ENCODE assay signal across 12 mouse cellular contexts in genomic region chr2:147180649-147181303, GRCm38 (mm10). TPM values are rescaled to one million over a fixed set of nuclear protein-coding genes. Genes with fewer than 3 reads are reported as not detected.
DNase-seq lines count a peak whose midpoint lies in the region; ATAC-seq and TF ChIP-seq lines count a peak whose summit lies in the region.
"Had no signal": no experiment of that assay in that cellular context is flagged by ENCODE, and none has a peak within 500 bp of the region (broad histone marks: within the 10 kb centered on the region; RNA-seq: fewer than 3 reads in every experiment).

No protein-coding gene starts in this region.

- H3K4me2 ChIP-seq in stomach, embryonic 15.5 days: peak overlapping the region; percentile 5; the same call in 1 of the 2 replicates
- H3K4me2 ChIP-seq in stomach, postnatal 0 days (replicated peaks; ENCODE audit: low read depth): no peak overlapping the region
- no peak overlapping the region for H3K4me2 ChIP-seq in forebrain, embryonic 16.5 days (ENCODE audit: low read length)
- H3K4me2 ChIP-seq: heart, embryonic 15.5 days had no signal

- no peak for DNase-seq in stomach, postnatal 0 days (ENCODE audit: low spot score)
- DNase-seq in limb, embryonic 10.5 days (ENCODE audit: low spot score): peak; percentile 47
- DNase-seq in telencephalon, adult 2 months (ENCODE audit: low read depth, low spot score): peak; percentile 80
- DNase-seq in adrenal gland, adult 8-10 months: no peak
- DNase-seq in c-Kit-positive CD71-positive TER-119-positive erythroid progenitor cells, embryonic 14.5 days (ENCODE audit: low spot score): no peak
- no peak for DNase-seq in liver
- DNase-seq: lung, adult 18-20 months had no signal

- TF ChIP-seq EP300 in stomach, postnatal 0 days (optimal IDR thresholded peaks at IDR 0.05): no peak

- no peaks in the 10 kb centered on the region for H3K9me3 ChIP-seq in stomach, embryonic 15.5 days
- H3K9me3 ChIP-seq in stomach, postnatal 0 days (ENCODE audit: control insufficient read depth, low read length): no peaks in the 10 kb centered on the region
- H3K9me3 ChIP-seq in forebrain, embryonic 16.5 days (ENCODE audit: control insufficient read depth, low read length): no peaks in the 10 kb centered on the region
- H3K9me3 ChIP-seq in limb, embryonic 10.5 days (replicated peaks): no peaks in the 10 kb centered on the region
- H3K9me3 ChIP-seq: heart, embryonic 15.5 days had no signal

- ATAC-seq in stomach, embryonic 15.5 days (ENCODE audit: insufficient read depth, low FRiP score, low read depth): no peak
- ATAC-seq in stomach, postnatal 0 days (ENCODE audit: low FRiP score, low TSS enrichment): no peak
- ATAC-seq in forebrain, embryonic 16.5 days: peak; percentile 4; the same call in 1 of the 2 replicates

- peaks cover 69% of the 10 kb centered on the region for H3K27me3 ChIP-seq in stomach, embryonic 15.5 days (replicated peaks)
- H3K27me3 ChIP-seq in stomach, postnatal 0 days (ENCODE audit: control insufficient read depth, insufficient read depth, low read length): peaks cover 25% of the 10 kb centered on the region
- H3K27me3 ChIP-seq in forebrain, embryonic 16.5 days (replicated peaks; ENCODE audit: control insufficient read depth, insufficient read depth, low read length): peaks cover 74% of the 10 kb centered on the region
- peaks cover 97% of the 10 kb centered on the region for H3K27me3 ChIP-seq in limb, embryonic 10.5 days (ENCODE audit: low read depth, poor library complexity, severe bottlenecking)

- no peaks in the 10 kb centered on the region for H3K36me3 ChIP-seq in stomach, embryonic 15.5 days
- no peaks in the 10 kb centered on the region for H3K36me3 ChIP-seq in stomach, postnatal 0 days (ENCODE audit: control insufficient read depth, insufficient read depth, low read length)
- no peaks in the 10 kb centered on the region for H3K36me3 ChIP-seq in forebrain, embryonic 16.5 days (ENCODE audit: control insufficient read depth, insufficient read depth)
- no peaks in the 10 kb centered on the region for H3K36me3 ChIP-seq in limb, embryonic 10.5 days
- H3K36me3 ChIP-seq: heart, embryonic 15.5 days had no signal

- H3K4me3 ChIP-seq in stomach, embryonic 15.5 days (replicated peaks): no peak overlapping the region
- H3K4me3 ChIP-seq in stomach, postnatal 0 days (ENCODE audit: low read depth, low read length): no peak overlapping the region
- no peak overlapping the region for H3K4me3 ChIP-seq in forebrain, embryonic 16.5 days (replicated peaks; ENCODE audit: low read length)
- no peak overlapping the region for H3K4me3 ChIP-seq in limb, embryonic 10.5 days
- H3K4me3 ChIP-seq: heart, embryonic 15.5 days; myocyte had no signal

- peaks cover 24% of the 10 kb centered on the region; the same call in 1 of the 2 replicates for H3K4me1 ChIP-seq in stomach, embryonic 15.5 days
- no peaks in the 10 kb centered on the region for H3K4me1 ChIP-seq in stomach, postnatal 0 days (replicated peaks; ENCODE audit: control insufficient read depth, insufficient read depth)
- H3K4me1 ChIP-seq in forebrain, embryonic 16.5 days (replicated peaks; ENCODE audit: control insufficient read depth, insufficient read depth, low read length): peaks cover 24% of the 10 kb centered on the region
- peaks cover 27% of the 10 kb centered on the region for H3K4me1 ChIP-seq in limb, embryonic 10.5 days

- WGBS in stomach, embryonic 15.5 days: 7% methylated on average over 31 of the region's 32 CpGs
- WGBS in stomach, postnatal 0 days: 14% methylated on average over 32 of the region's 32 CpGs
- 2% methylated on average over 32 of the region's 32 CpGs for WGBS in forebrain, embryonic 16.5 days
- WGBS in limb, embryonic 10.5 days: 1% methylated on average over 32 of the region's 32 CpGs

- no peak overlapping the region for H3K27ac ChIP-seq in stomach, embryonic 15.5 days
- H3K27ac ChIP-seq in stomach, postnatal 0 days (replicated peaks): no peak overlapping the region
- no peak overlapping the region for H3K27ac ChIP-seq in forebrain, embryonic 16.5 days (ENCODE audit: low read length)
- H3K27ac ChIP-seq in limb, embryonic 10.5 days: no peak overlapping the region
- H3K27ac ChIP-seq: heart, embryonic 15.5 days had no signal

- H3K9ac ChIP-seq in stomach, embryonic 15.5 days: no peak overlapping the region
- no peak overlapping the region for H3K9ac ChIP-seq in stomach, postnatal 0 days (ENCODE audit: low read length)
- H3K9ac ChIP-seq in forebrain, embryonic 16.5 days (replicated peaks; ENCODE audit: low read depth, low read length): no peak overlapping the region
- H3K9ac ChIP-seq: heart, embryonic 15.5 days had no signal

- no peak for TF ChIP-seq CTCF in stomach, postnatal 0 days (IDR thresholded peaks at IDR 0.05; ENCODE audit: low read depth)

RNA-seq across cellular contexts. Expression of gene Nkx2-2, which starts 13.3 kb away (rescaled TPM):
- 3.5 and 6.0 TPM in 2 replicates for polyA plus RNA-seq in stomach, embryonic 15.5 days (2015; fragmentation: Nextera tagmentation; extraction: Ambion mirVana)
- polyA plus RNA-seq in stomach, postnatal 0 days (2015; fragmentation: Nextera tagmentation; extraction: Ambion mirVana): 0.47 and 0.64 TPM in 2 replicates
- polyA plus RNA-seq in forebrain, embryonic 16.5 days (2015; fragmentation: Nextera tagmentation; extraction: Ambion mirVana): 1.2 and 1.4 TPM in 2 replicates
- polyA plus RNA-seq in limb, embryonic 10.5 days (2016; fragmentation: Nextera tagmentation; extraction: Ambion mirVana): not detected in 2 replicates
- not detected for total RNA-seq in adrenal gland, adult 8-10 months (2022)
- total RNA-seq: MEL had no signal
- polyA plus RNA-seq: heart, embryonic 15.5 days; myocyte had no signal

Comparison
In these comparisons a context has a peak if more than half of its experiments do, and no peak if none do; other contexts are left out.
1. DNase-seq: peak in limb, embryonic 10.5 days (single experiment) and telencephalon, adult 2 months (single experiment); none in stomach, postnatal 0 days (single experiment), adrenal gland, adult 8-10 months (single experiment), c-Kit-positive CD71-positive TER-119-positive erythroid progenitor cells, embryonic 14.5 days (single experiment) and liver (single experiment).